Mouse (Mus musculus): ENCODE measurements around the gene Large2.

Large2 gene

DNA sequence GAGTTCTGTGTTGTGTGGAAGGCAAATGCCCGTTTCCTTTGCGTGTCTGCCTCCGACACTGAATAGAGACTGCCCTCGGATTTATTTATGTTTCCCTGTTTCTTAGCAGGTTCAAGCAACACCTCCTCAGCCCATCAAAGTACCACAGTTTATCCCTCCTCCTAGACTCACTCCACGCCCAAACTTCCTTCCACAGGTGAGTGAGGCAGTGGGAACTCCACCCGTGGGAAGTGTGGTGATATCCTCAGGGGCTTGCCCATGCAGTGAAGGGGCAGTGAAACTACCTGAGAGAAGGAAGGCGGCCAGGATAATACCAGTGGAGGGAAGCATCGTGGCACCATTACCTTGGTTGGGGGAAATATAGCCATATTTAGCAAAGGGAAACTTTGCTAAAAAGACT lies 46.5 kb downstream of the Large2 start:
- DNase-seq (ENCODE audit: low read depth in 1 of 2, low spot score in 2 of 2) = no peak

DNA sequence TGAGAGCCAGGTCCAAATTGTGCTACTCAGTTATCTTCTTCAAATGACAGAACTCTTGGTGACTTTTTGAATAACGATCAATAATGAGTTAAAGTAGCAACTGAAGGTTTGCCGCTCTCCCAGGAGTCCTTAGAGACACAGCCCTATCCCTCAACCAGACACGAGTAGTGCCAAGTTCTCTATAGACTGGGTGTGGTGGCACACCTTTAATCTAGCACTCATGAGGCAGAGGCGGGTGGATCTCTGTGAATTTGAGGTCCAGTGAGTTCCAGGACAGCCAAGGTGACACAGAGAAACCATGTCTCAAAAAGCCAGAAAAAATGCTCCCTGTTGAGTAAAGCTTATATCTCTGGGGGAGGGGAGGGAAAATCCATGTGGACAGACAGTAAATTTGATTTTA lies 47.1 kb downstream of the Large2 start:
- DNase-seq (ENCODE audit: low read depth in 1 of 2, low spot score in 2 of 2) = no peak

DNA sequence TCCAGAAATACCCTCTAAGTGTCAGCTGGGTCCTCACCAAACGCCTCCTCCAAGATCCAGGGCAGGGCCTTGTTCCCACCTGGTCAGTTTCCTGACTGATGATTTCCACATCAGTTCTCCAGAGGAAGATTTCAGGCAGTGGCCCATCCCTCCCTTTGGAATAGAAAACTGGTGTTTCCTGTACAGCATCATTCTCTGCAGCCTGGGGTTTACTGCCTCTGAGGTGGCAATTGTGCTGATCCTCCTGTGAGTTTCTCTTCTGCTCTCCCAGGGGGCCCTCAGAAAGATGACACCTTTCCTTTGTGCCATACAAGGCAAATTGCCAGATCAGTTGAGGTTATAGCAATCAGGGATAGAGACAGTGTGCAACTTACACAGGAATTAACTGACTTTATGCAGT lies 48.4 kb downstream of the Large2 start:
- no peak for DNase-seq (ENCODE audit: low read depth in 1 of 2, low spot score in 2 of 2)

DNA sequence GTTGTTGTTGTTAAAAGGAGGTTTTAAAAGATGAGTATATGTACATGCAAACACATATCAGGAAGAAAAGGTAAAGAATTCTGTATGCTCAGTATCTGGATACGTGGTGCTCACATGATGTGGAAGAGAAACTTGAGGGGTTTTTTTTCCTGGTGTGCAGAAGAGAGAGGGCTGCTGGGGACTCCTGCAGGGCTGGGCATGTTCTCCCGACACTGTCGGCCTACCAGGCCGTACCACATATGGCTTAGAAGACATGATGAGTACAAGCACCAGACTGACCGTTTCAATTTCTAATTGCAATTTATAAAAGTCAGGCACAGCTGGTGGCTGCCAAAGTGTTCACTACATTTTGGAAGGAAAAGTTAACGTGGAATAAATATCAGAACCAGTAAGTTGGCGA lies 49.0 kb downstream of the Large2 start:
- DNase-seq (ENCODE audit: low read depth in 1 of 2, low spot score in 2 of 2) = no peak

DNA sequence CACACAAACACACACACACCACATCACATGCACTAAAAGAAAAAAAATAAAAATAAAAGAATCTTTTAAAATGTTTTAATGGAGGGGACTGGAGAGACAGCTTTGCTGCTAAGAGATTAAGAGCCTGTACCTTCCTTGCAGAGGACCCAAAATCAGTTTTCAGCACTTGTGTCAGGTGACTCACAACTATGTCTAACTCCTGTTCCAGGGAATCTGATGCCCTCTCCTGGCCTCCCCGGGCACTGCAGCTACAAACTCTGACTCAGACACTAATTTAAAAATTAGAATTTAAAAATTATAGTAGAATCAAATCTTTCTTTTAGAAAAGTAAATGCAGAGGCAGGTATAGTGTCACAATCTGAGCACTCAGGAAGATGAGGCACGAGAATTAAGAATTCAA lies 52.0 kb downstream of the Large2 start:
- no peak for DNase-seq (ENCODE audit: low read depth in 1 of 2, low spot score in 2 of 2)

DNA sequence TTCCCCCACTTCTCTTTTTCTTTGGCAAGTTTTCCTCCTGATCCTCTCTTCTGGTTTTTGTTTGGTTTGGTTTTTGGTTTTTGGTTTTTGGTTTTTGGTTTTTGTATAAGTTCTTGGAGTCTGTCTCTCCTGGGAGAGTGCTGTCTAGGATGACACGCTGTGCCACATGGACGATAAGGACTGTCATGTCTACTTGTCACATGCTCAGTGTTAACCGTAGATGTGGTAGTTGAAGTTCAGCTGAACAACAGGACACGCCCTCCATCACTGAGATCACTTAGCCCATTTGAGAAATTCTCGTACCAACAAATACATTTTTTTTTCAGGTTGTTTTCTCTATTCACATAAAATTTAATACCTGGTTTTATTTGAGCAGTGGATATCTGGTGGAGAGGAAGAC lies 57.4 kb downstream of the Large2 start:
- DNase-seq (ENCODE audit: low read depth in 1 of 2, low spot score in 2 of 2) = no peak

DNA sequence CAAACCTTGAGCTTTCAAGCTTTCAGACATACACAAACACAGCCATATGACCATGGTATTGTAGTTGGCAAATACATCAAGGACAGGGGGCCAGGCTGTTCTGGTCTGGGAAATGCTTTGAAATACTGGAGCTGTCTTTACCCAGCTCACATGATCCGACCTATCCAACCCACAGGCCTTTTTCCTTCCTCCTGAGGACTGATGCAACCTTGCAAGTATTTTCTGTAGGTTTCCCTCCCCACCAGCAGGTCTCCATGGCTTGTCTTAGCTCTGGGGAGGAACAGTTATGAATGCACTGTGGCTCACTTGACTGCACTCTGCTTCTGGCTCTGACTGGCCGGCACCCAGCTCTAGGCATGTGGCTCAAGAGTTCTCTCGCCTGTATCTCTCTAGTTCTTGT lies 58.0 kb downstream of the Large2 start:
- no peak for DNase-seq (ENCODE audit: low read depth in 1 of 2, low spot score in 2 of 2)

Data from monocyte, adult 2 months (primary cell).